Mouse (Mus musculus) left cerebral cortex, postnatal 4 days (tissue): Measurements from ENCODE around the gene Mif. TPM values are rescaled to one million over a fixed set of nuclear protein-coding genes. Genes with fewer than 3 reads are reported as not detected.

ENCODE experiments used
- DNase-seq: peaks from one replicate; pipeline ENCODE4 v3.0.0-alpha.2; 2022
- intact Hi-C: fragments of 180-260 bp; cut with DNase I; formaldehyde crosslinking; loops from one replicate; pipeline ENCODE4 v1.15.1; 2025
- total RNA-seq, 2 experiments: library from RNA; stranded (reverse); gene quantifications; 2 replicates each; pipeline ENCODE4 v1.2.3; 2021

Mif gene
- total RNA-seq, 2 experiments from 2014 or later = 844 to 864 TPM

GRCm38 (mm10) chr10:75873543-75874170 lies 13.6 kb upstream of the Mif start:
- intact Hi-C loops = no loop called here
- DNase-seq = no peak

GRCm38 (mm10) chr10:75872915-75873542 lies 13.0 kb upstream of the Mif start:
- intact Hi-C loops = no loop called here
- DNase-seq = peak; percentile 96

- intact Hi-C loops = no loop called here
- no peak for DNase-seq
Observed at GRCm38 (mm10) chr10:75872025-75872914, 12.2 kb upstream of the Mif start.

- intact Hi-C loops = no loop called here
- no peak for DNase-seq
Observed at GRCm38 (mm10) chr10:75861587-75861986, 1.5 kb upstream of the Mif start.

GRCm38 (mm10) chr10:75860746-75861145 lies 706 bp upstream of the Mif start:
- intact Hi-C loops = no loop called here
- DNase-seq = peak; percentile 41

- intact Hi-C loops = no loop called here
- DNase-seq = peak; percentile 70
Observed at GRCm38 (mm10) chr10:75859107-75859746, 813 bp downstream of the Mif start.

GRCm38 (mm10) chr10:75857598-75857997 lies 2.4 kb downstream of the Mif start:
- intact Hi-C loops = no loop called here
- DNase-seq = no peak

GRCm38 (mm10) chr10:75856976-75857375 lies 3.1 kb downstream of the Mif start:
- intact Hi-C loops = no loop called here
- DNase-seq = no peak

- intact Hi-C loops = no loop called here
- no peak for DNase-seq
Observed at GRCm38 (mm10) chr10:75856155-75856907, 3.7 kb downstream of the Mif start.

GRCm38 (mm10) chr10:75855416-75855981 lies 4.5 kb downstream of the Mif start:
- no peak for DNase-seq
- intact Hi-C loops = no loop called here

GRCm38 (mm10) chr10:75854791-75855190 lies 5.2 kb downstream of the Mif start:
- intact Hi-C loops = loop anchor here (5.0 kb wide), 1 partner anchor 112 kb away; no protein-coding TSS in a partner anchor
- no peak for DNase-seq

GRCm38 (mm10) chr10:75854096-75854495 lies 5.9 kb downstream of the Mif start:
- no peak for DNase-seq
- intact Hi-C loops = loop anchor here (5.0 kb wide), 1 partner anchor 112 kb away; no protein-coding TSS in a partner anchor

- intact Hi-C loops = loop anchor here (5.0 kb wide), 1 partner anchor 111 kb away; no protein-coding TSS in a partner anchor
- peak; percentile 87 for DNase-seq
Observed at GRCm38 (mm10) chr10:75853452-75853851, 6.6 kb downstream of the Mif start.

- intact Hi-C loops = loop anchor here (5.0 kb wide), 1 partner anchor 110 kb away; no protein-coding TSS in a partner anchor
Observed at GRCm38 (mm10) chr10:75852539-75853125, 7.4 kb downstream of the Mif start.

GRCm38 (mm10) chr10:75851681-75852080 lies 8.4 kb downstream of the Mif start:
- intact Hi-C loops = loop anchor here (5.0 kb wide), 1 partner anchor 109 kb away; no protein-coding TSS in a partner anchor
- no peak for DNase-seq

More at GRCm38 (mm10) chr10:75852539-75853125, 7.4 kb downstream of the Mif start:
- no peak for DNase-seq

- intact Hi-C loops = loop anchor here (5.0 kb wide), 1 partner anchor 109 kb away; no protein-coding TSS in a partner anchor
- no peak for DNase-seq
Observed at GRCm38 (mm10) chr10:75851076-75851475, 9.0 kb downstream of the Mif start.

GRCm38 (mm10) chr10:75848382-75848781 lies 11.7 kb downstream of the Mif start:
- intact Hi-C loops = no loop called here
- no peak for DNase-seq

GRCm38 (mm10) chr10:75845306-75845930 lies 14.6 kb downstream of the Mif start:
- no peak for DNase-seq
- intact Hi-C loops = no loop called here

- intact Hi-C loops = no loop called here
- no peak for DNase-seq
Observed at GRCm38 (mm10) chr10:75844800-75845199, 15.2 kb downstream of the Mif start.
